Mouse (Mus musculus): ENCODE measurements around the gene March7. TPM values are rescaled to one million over a fixed set of nuclear protein-coding genes. Genes with fewer than 3 reads are reported as not detected.

March7 gene
- polyA plus RNA-seq (2016; fragmentation: Nextera tagmentation; extraction: Ambion mirVana), result 32.7 and 32.9 TPM in 2 replicates

DNA sequence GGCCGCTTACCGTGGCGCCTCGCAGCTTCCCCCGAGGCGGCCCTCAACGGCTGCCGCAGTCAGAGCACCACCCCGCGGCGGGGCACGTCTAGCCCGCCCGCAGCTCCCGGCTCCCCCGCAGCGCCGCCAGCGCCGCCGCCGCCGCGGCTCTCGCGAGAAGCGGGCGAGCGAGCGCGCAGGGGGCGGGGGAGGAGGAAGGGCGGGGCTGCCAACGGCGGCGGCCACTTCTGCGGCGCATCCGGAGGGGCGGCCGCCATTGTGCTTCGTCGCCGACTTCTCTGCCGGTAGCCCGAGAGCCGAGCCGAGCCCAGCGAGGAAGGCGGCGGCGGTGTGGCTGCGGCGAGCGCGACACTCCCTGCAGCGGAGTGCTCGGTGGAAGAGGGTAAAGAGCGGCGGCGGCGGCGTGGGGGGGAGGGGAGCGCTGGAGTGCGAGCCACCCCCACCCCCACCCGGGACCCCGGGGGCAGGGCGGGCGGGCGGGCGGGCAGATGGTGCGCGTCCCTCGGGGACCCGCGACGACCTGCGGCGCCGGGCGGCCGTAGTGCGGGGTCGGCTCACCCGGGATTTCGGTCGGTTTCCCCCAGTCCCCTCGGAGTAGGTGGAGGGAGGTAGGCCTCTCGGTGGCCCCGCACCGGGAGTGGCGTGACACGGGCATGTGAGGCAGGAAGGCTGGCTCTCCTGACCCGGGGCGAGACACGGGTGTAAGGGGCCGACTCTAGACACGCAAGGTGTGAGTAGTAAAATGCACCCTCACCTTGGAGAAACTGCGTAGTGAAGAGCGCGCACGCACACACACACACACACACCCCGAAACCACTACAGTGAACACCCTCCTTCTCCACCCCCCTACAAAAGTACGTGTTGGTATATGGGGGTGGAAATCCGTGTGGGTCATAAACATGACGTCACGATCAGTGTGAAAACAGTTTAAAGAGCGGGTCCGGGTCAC, at the start of gene March7, which contains the start of gene Baz2b:
TSS of gene March7 (plus strand) at position 185 of the 949 bp plus-strand sequence.
TSS of gene Baz2b (minus strand) at position 137 of the 949 bp plus-strand sequence.
- H3K27me3 ChIP-seq (replicated peaks), result no peaks in the 10 kb centered on the region
- H3K4me2 ChIP-seq, result peak within 1 kb of the TSS; percentile 73
- peaks cover 58% of the 10 kb centered on the region for H3K4me1 ChIP-seq
- H3K27ac ChIP-seq, result peak within 1 kb of the TSS; percentile 92
- no peaks in the 10 kb centered on the region for H3K9me3 ChIP-seq (replicated peaks)
- H3K9ac ChIP-seq, result peak within 1 kb of the TSS; percentile 97
- peak; percentile 92 for ATAC-seq
- H3K36me3 ChIP-seq, result peaks cover 36% of the 10 kb centered on the region
- H3K4me3 ChIP-seq, result peak within 1 kb of the TSS; percentile 98
- WGBS (ENCODE audit: insufficient replicate concordance), result 3% methylated on average over 102 of the region's 109 CpGs

- Histone ChIP-seq H3K4me1 (peaks cover 27% of the 10 kb centered on the region), H3K9me3 (replicated peaks) (no peaks in the 10 kb centered on the region), H3K4me3 (no peak overlapping the region), H3K9ac (peak overlapping the region; percentile 44; the same call in 1 of the 2 replicates), H3K27ac (peak overlapping the region; percentile 68), H3K36me3 (no peaks in the 10 kb centered on the region), H3K27me3 (replicated peaks) (no peaks in the 10 kb centered on the region), H3K4me2 (peak overlapping the region; percentile 46)
- 17% methylated on average over 2 of the region's 2 CpGs for WGBS (ENCODE audit: insufficient replicate concordance)
- ATAC-seq, result peak; percentile 97
Measured at GRCm38 (mm10) chr2:60163744-60164143, 45.9 kb upstream of the March7 start.

DNA sequence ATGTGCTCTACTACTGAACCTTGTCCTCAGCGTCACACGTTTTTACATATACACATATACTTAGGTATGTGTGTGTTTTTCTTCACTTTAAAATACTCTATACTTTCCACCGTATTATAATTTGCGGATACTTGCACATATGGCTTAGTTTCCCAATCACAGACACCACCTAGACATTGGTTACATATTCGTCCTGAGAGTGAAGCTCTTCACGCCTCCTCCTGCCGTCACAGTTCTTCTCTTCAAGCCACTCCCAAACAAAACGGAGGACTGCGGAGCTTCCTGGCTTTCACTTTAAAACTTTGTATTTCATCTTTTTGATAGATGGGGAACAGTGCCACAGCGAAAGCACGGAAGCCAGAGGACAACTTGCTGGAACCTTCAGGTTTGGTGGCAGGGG, 44.0 kb upstream of the March7 start:
- WGBS (ENCODE audit: insufficient replicate concordance), result 86% methylated on average over 11 of the region's 11 CpGs

GRCm38 (mm10) chr2:60166878-60167277, 42.8 kb upstream of the March7 start:
- no peak overlapping the region for H3K27ac ChIP-seq
- WGBS (ENCODE audit: insufficient replicate concordance), result 82% methylated on average over 4 of the region's 4 CpGs
- no peak overlapping the region for H3K4me2 ChIP-seq
- peaks cover 27% of the 10 kb centered on the region for H3K4me1 ChIP-seq
- H3K4me3 ChIP-seq, result no peak overlapping the region
- no peaks in the 10 kb centered on the region for H3K9me3 ChIP-seq (replicated peaks)
- no peak overlapping the region for H3K9ac ChIP-seq
- no peaks in the 10 kb centered on the region for H3K27me3 ChIP-seq (replicated peaks)
- ATAC-seq, result no peak
- no peaks in the 10 kb centered on the region for H3K36me3 ChIP-seq

More for the DNA sequence above, 44.0 kb upstream of the March7 start:
- no peaks in the 10 kb centered on the region for H3K9me3 ChIP-seq (replicated peaks)
- H3K4me2 ChIP-seq, result no peak overlapping the region
- H3K9ac ChIP-seq, result no peak overlapping the region
- H3K4me1 ChIP-seq, result peaks cover 27% of the 10 kb centered on the region
- no peaks in the 10 kb centered on the region for H3K36me3 ChIP-seq
- no peak overlapping the region for H3K4me3 ChIP-seq
- no peaks in the 10 kb centered on the region for H3K27me3 ChIP-seq (replicated peaks)
- ATAC-seq, result no peak
- H3K27ac ChIP-seq, result no peak overlapping the region

DNA sequence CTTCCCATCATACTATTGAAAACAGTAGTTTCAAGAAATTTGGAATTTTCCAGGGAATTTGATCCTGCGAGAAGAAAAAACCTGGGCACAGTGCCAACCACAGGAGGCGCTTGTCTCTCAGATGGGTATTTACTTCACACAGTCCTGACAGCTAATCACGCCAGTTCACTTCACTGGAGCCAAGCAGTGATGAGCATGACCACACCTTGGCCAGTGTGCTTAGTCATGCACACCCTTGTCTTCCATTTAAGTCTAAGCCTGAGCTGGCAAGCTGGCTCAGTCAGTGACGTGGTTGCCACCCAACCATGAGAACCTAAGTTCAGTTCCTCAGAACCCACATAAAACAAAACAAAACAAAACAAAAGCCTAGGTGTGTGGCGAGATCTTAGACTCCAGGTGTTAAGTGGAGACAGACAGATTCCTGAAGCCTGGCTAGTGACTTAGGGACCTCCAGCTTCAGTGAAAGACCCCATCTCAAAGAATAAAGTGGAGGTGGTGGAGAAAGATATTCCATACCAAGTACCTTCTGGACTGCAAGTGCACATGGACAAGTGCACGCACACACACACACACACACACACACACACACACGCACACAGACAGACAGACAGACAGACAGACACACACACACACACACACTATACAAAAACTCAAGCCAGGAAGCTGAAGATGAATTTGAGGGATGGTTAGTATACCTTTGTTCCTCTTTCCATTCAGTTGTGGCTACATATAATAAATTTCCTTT, 37.7 kb upstream of the March7 start:
- WGBS (ENCODE audit: insufficient replicate concordance), result 63% methylated on average over 7 of the region's 7 CpGs
- H3K9me3 ChIP-seq (replicated peaks), result no peaks in the 10 kb centered on the region
- no peak overlapping the region for H3K4me2 ChIP-seq
- H3K4me3 ChIP-seq, result no peak overlapping the region
- peak overlapping the region; percentile 3; the same call in 1 of the 2 replicates for H3K27ac ChIP-seq
- no peaks in the 10 kb centered on the region for H3K36me3 ChIP-seq
- ATAC-seq, result 0 out of 2 replicates have a peak, but pooled peaks have one; percentile 37
- no peak overlapping the region for H3K9ac ChIP-seq
- H3K4me1 ChIP-seq, result peaks cover 3% of the 10 kb centered on the region; the same call in 1 of the 2 replicates
- H3K27me3 ChIP-seq (replicated peaks), result no peaks in the 10 kb centered on the region

DNA sequence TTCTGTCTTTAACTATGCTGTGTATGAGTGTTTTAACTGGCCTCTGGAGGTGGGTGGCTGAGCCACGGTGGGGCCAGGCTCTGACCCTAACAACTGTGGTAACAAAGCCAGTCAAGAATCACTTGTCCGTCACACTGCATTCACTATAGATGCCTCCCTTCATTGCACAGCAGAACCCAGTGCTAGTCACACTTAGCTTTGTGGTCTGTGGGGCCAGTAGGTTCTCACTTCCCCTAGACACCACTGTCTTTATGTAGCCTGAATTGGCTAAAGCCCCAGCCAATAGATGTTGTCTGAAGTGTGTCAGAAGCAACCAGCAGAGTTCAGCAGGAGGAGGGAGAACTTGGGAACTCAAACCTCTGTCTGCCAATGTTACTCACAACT, 37.2 kb upstream of the March7 start:
- H3K27ac ChIP-seq, result peak overlapping the region; percentile 3; the same call in 1 of the 2 replicates
- ATAC-seq, result no peak; the same call in 1 of the 2 replicates
- H3K9me3 ChIP-seq (replicated peaks), result no peaks in the 10 kb centered on the region
- H3K4me3 ChIP-seq, result no peak overlapping the region
- no peaks in the 10 kb centered on the region for H3K27me3 ChIP-seq (replicated peaks)
- no peak overlapping the region for H3K4me2 ChIP-seq
- 40% methylated on average over 2 of the region's 2 CpGs for WGBS (ENCODE audit: insufficient replicate concordance)
- peaks cover 3% of the 10 kb centered on the region; the same call in 1 of the 2 replicates for H3K4me1 ChIP-seq
- no peak overlapping the region for H3K9ac ChIP-seq
- H3K36me3 ChIP-seq, result no peaks in the 10 kb centered on the region

GRCm38 (mm10) chr2:60173190-60173589, 36.5 kb upstream of the March7 start:
- 43% methylated on average over 3 of the region's 3 CpGs for WGBS (ENCODE audit: insufficient replicate concordance)
- ATAC-seq, result no peak
- H3K9ac ChIP-seq, result no peak overlapping the region
- H3K4me2 ChIP-seq, result no peak overlapping the region
- H3K4me1 ChIP-seq, result peaks cover 3% of the 10 kb centered on the region; the same call in 1 of the 2 replicates
- H3K27me3 ChIP-seq (replicated peaks), result no peaks in the 10 kb centered on the region
- H3K4me3 ChIP-seq, result no peak overlapping the region
- no peak overlapping the region for H3K27ac ChIP-seq
- H3K9me3 ChIP-seq (replicated peaks), result no peaks in the 10 kb centered on the region
- H3K36me3 ChIP-seq, result no peaks in the 10 kb centered on the region

- no peak for ATAC-seq
- WGBS (ENCODE audit: insufficient replicate concordance), result 83% methylated on average over 4 of the region's 4 CpGs
Measured at GRCm38 (mm10) chr2:60173595-60173994, 36.1 kb upstream of the March7 start.

GRCm38 (mm10) chr2:60175078-60175477, 34.6 kb upstream of the March7 start:
- 69% methylated on average over 3 of the region's 4 CpGs for whole genome bisulfite sequencing (ENCODE audit: insufficient replicate concordance)
- peaks cover 3% of the 10 kb centered on the region; the same call in 1 of the 2 replicates for H3K4me1 ChIP-seq
- H3K36me3 ChIP-seq, result no peaks in the 10 kb centered on the region
- H3K9ac ChIP-seq, result no peak overlapping the region
- no peaks in the 10 kb centered on the region for H3K9me3 ChIP-seq (replicated peaks)
- no peaks in the 10 kb centered on the region for H3K27me3 ChIP-seq (replicated peaks)
- H3K4me2 ChIP-seq, result no peak overlapping the region
- H3K27ac ChIP-seq, result no peak overlapping the region
- ATAC-seq, result no peak
- H3K4me3 ChIP-seq, result no peak overlapping the region

More at GRCm38 (mm10) chr2:60173595-60173994, 36.1 kb upstream of the March7 start:
- Histone ChIP-seq H3K27ac (no peak overlapping the region), H3K4me2 (no peak overlapping the region), H3K4me1 (peaks cover 3% of the 10 kb centered on the region; the same call in 1 of the 2 replicates), H3K4me3 (no peak overlapping the region), H3K9ac (no peak overlapping the region), H3K9me3 (replicated peaks) (no peaks in the 10 kb centered on the region), H3K36me3 (no peaks in the 10 kb centered on the region), H3K27me3 (replicated peaks) (no peaks in the 10 kb centered on the region)

DNA sequence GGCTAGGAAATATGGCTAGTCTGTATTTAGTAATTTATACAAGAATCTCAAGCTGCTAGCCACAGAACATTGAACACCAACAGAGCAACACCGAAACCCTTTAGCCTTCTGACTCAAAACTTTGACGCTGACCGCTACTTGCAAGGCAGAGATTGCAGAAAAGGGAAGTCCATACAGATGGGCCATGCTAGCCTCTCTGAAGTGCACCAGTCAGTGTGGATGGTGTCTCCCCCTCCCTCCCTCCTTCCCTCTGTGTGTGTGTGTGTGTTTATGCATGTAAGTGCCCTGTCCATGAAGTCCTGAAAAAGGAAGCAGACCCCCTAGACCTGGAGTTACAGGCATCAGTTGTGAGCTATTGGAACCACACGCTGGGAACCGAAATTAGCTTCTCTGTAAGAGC, 33.6 kb upstream of the March7 start:
- Histone ChIP-seq H3K9me3 (replicated peaks) (no peaks in the 10 kb centered on the region), H3K4me2 (no peak overlapping the region), H3K4me1 (peaks cover 3% of the 10 kb centered on the region; the same call in 1 of the 2 replicates), H3K4me3 (no peak overlapping the region), H3K27ac (no peak overlapping the region), H3K27me3 (replicated peaks) (no peaks in the 10 kb centered on the region), H3K9ac (no peak overlapping the region), H3K36me3 (no peaks in the 10 kb centered on the region)
- ATAC-seq, result no peak
- WGBS (ENCODE audit: insufficient replicate concordance), result 48% methylated on average over 5 of the region's 5 CpGs

DNA sequence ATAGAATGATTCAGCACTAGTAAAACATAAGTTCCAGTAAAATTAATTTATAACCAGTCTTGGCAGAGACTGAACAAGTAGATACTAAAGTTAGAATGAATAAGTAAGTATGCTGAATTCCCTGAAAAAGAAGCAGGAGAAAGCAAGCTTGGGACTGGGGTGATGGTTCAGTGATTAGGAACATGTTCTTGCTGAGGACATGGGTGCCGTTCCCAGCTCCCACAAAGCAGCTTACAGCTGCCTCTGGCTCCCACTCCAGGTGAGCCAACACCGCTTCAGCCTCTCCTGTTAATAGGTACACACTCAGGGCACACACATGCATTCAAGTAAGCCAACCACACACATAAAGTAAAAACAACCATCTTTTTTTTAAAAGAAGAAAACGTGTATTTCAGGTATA, 32.2 kb upstream of the March7 start:
- no peak for ATAC-seq
- H3K9ac ChIP-seq, result no peak overlapping the region
- no peak overlapping the region for H3K4me2 ChIP-seq
- no peak overlapping the region for H3K4me3 ChIP-seq
- H3K9me3 ChIP-seq (replicated peaks), result no peaks in the 10 kb centered on the region
- H3K4me1 ChIP-seq, result 0 out of 2 replicates have a peak, but pooled peaks cover 3% of the 10 kb centered on the region
- no peaks in the 10 kb centered on the region for H3K27me3 ChIP-seq (replicated peaks)
- H3K27ac ChIP-seq, result no peak overlapping the region
- no peaks in the 10 kb centered on the region for H3K36me3 ChIP-seq
- WGBS (ENCODE audit: insufficient replicate concordance), result 76% methylated on average over 3 of the region's 3 CpGs

Data from liver, embryonic 12.5 days (tissue).